Mouse (Mus musculus) C2C12 (cell line): ENCODE data around the gene Eml3. TPM values are rescaled to one million over a fixed set of nuclear protein-coding genes. Genes with fewer than 3 reads are reported as not detected.

ENCODE experiments used
- H3K27me3 ChIP-seq: one replicate; pipeline ENCODE4 v1.6.1; 2011; ENCODE audit not compliant: control insufficient read depth, insufficient read depth, insufficient read length
- H3K36me3 ChIP-seq: one replicate; pipeline ENCODE4 v1.6.1; 2011; ENCODE audit not compliant: control insufficient read depth, insufficient read depth
- H3K4me3 ChIP-seq: one replicate; pipeline ENCODE4 v1.5.1; 2011; ENCODE audit warnings: mild to moderate bottlenecking, control low read depth; ENCODE audit not compliant: poor library complexity, insufficient read depth, severe bottlenecking
- H3K79me2 ChIP-seq: one replicate; pipeline ENCODE4 v1.6.1; 2011; ENCODE audit not compliant: control insufficient read depth, insufficient read depth
- H3K79me3 ChIP-seq: one replicate; pipeline ENCODE4 v1.6.1; 2011; ENCODE audit warnings: low read depth, control low read depth
- H3ac ChIP-seq: one replicate; pipeline ENCODE3; 2011; ENCODE audit warnings: low read depth; ENCODE audit not compliant: control insufficient read depth, insufficient read length
- CEBPB ChIP-seq: IDR thresholded peaks from one replicate; pipeline ENCODE4 v1.6.1; 2011; ENCODE audit warnings: low read depth, mild to moderate bottlenecking, control low read depth, moderate library complexity
- CTCF ChIP-seq: IDR thresholded peaks from one replicate; pipeline ENCODE4 v1.5.1; 2011; ENCODE audit not compliant: control insufficient read depth, insufficient read depth, insufficient read length
- FOSL1 ChIP-seq: IDR thresholded peaks from one replicate; pipeline ENCODE4 v1.8.0; 2011; ENCODE audit warnings: mild to moderate bottlenecking, low read length; ENCODE audit not compliant: poor library complexity, insufficient read depth, severe bottlenecking
- MAX ChIP-seq: IDR thresholded peaks from one replicate; pipeline ENCODE4 v1.6.1; 2011; ENCODE audit warnings: mild to moderate bottlenecking, control low read depth
- MYOD1 ChIP-seq: IDR thresholded peaks from one replicate; pipeline ENCODE4 v1.6.1; 2011; ENCODE audit warnings: low read depth; ENCODE audit not compliant: control insufficient read depth, insufficient read length
- MYOG ChIP-seq: IDR thresholded peaks from one replicate; pipeline ENCODE4 v1.6.1; 2011; ENCODE audit not compliant: control insufficient read depth, insufficient read length; ENCODE audit errors: extremely low read depth
- USF1 ChIP-seq: IDR thresholded peaks from one replicate; pipeline ENCODE4 v1.6.1; 2011; ENCODE audit warnings: low read depth, mild to moderate bottlenecking, control low read depth, moderate library complexity
- polyA plus RNA-seq: library from polyadenylated mRNA; unstranded; fragments of >200 nt; fragmentation: generic; extraction: Trizol; gene quantifications from one replicate; pipeline ENCODE4 v1.2.1, GENCODE M21; 2012; ENCODE audit warnings: missing spikeins

Gene Eml3
- polyA plus RNA-seq, 1 experiment = 28.7 TPM

- H3K4me3 ChIP-seq = no peak overlapping the region
- H3K27me3 ChIP-seq = no peaks in the 10 kb centered on the region
- H3K36me3 ChIP-seq = peaks cover 80% of the 10 kb centered on the region
- no peaks in the 10 kb centered on the region for H3K79me2 ChIP-seq
- H3K79me3 ChIP-seq = no peaks in the 10 kb centered on the region
- TF ChIP-seq CTCF = no peak
- no peak for TF ChIP-seq USF1
- no peak for TF ChIP-seq MYOG
- TF ChIP-seq MAX = no peak
- no peak for TF ChIP-seq CEBPB
- TF ChIP-seq MYOD1 = no peak
- TF ChIP-seq FOSL1 = no peak
- no peak overlapping the region for H3ac ChIP-seq
Measured at GRCm38 (mm10) chr19:8914212-8914611, 15.1 kb upstream of the Eml3 start.

- Histone ChIP-seq H3K4me3 (no peak overlapping the region), H3K36me3 (peaks cover 56% of the 10 kb centered on the region), H3K27me3 (no peaks in the 10 kb centered on the region), H3K79me3 (peaks cover 30% of the 10 kb centered on the region), H3K79me2 (peaks cover 35% of the 10 kb centered on the region), H3ac (no peak overlapping the region)
- no peak for TF ChIP-seq MYOD1
- no peak for TF ChIP-seq CTCF
- TF ChIP-seq MAX = no peak
- TF ChIP-seq FOSL1 = no peak
- TF ChIP-seq CEBPB = no peak
Measured at GRCm38 (mm10) chr19:8919000-8919399, 10.4 kb upstream of the Eml3 start.

GRCm38 (mm10) chr19:8919684-8920072 lies 9.7 kb upstream of the Eml3 start:
- Histone ChIP-seq H3K79me2 (peaks cover 42% of the 10 kb centered on the region), H3K36me3 (peaks cover 49% of the 10 kb centered on the region), H3K27me3 (no peaks in the 10 kb centered on the region), H3K4me3 (no peak overlapping the region), H3ac (no peak overlapping the region), H3K79me3 (peaks cover 30% of the 10 kb centered on the region)
- TF ChIP-seq MAX = no peak
- no peak for TF ChIP-seq MYOD1
- no peak for TF ChIP-seq CEBPB
- no peak for TF ChIP-seq CTCF
- no peak for TF ChIP-seq FOSL1
- TF ChIP-seq MYOG = no peak

DNA sequence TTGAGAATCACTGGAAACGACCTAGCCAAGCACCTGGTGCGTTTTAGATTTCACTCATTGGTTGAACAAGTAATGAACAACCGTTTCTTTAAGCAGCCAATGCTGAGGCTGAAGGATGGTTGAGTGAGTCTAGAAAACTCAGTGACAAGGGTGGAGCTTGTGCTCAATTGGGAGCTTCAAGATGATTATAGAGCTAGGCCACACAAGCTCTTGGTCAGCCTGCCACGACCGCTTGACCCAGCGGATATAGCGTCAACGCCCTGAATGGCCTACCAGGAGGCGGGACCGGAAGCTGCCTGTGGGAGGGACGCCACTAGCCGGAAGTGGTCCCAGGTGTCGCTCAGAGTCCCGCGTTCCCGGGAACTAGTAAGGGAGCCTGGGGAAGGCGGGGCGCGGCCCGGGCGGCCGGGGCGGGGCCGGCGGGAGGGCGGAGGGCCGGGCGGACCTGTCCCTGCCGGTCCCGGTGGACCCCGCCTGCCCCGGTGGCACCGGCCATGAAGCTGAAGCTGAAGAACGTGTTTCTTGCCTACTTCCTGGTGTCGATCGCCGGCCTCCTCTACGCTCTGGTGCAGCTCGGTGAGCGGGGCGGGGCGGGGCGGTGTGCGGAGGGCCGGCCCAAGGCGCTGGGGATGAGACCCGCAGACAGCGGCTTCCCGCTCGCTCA lies 9.1 kb upstream of the Eml3 start, which contains the start of gene B3gat3:
B3gat3 (plus strand) TSS at position 302 of the 664 bp plus-strand sequence.
- peak within 1 kb of the TSS; percentile 59 for H3ac ChIP-seq
- peaks cover 44% of the 10 kb centered on the region for H3K36me3 ChIP-seq
- H3K27me3 ChIP-seq = no peaks in the 10 kb centered on the region
- H3K79me3 ChIP-seq = peaks cover 30% of the 10 kb centered on the region
- H3K79me2 ChIP-seq = peaks cover 42% of the 10 kb centered on the region
- TF ChIP-seq MAX (peak; percentile 65), CEBPB (no peak), USF1 (no peak)
- H3K4me3 ChIP-seq = peak within 1 kb of the TSS; percentile 83

DNA sequence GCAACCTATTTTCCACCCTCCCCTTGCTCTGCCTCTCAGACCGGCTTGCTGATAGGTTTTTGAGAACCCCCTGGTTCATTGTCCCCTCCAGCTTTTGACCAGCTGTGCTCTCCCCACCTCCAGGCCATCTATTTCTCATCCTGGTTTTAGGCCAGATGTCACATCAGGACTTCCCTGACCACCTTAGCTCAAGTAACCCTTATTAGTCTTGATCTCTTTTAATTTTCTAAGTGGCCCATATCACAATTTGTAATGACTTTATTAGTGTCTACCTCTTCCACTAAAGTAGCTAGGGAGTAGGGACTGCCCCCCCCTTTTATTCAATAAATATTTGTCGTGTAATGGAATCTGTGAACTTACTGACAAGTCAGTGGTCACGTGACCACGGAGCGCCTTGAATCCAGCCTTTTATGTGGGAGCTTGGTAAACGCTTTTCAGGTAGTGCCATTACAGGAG lies 8.5 kb upstream of the Eml3 start:
- H3K36me3 ChIP-seq = peaks cover 37% of the 10 kb centered on the region
- TF ChIP-seq USF1 (peak; percentile 99), MYOD1 (no peak)
- peak overlapping the region; percentile 83 for H3K4me3 ChIP-seq
- peaks cover 42% of the 10 kb centered on the region for H3K79me2 ChIP-seq
- no peaks in the 10 kb centered on the region for H3K27me3 ChIP-seq
- peaks cover 30% of the 10 kb centered on the region for H3K79me3 ChIP-seq
- peak overlapping the region; percentile 59 for H3ac ChIP-seq

- no peak for TF ChIP-seq USF1
- TF ChIP-seq MAX = no peak
- no peak for TF ChIP-seq MYOD1
- TF ChIP-seq CTCF = no peak
- no peak for TF ChIP-seq MYOG
- no peak for TF ChIP-seq CEBPB
- TF ChIP-seq FOSL1 = no peak
- no peak overlapping the region for H3K4me3 ChIP-seq
- H3K36me3 ChIP-seq = peaks cover 28% of the 10 kb centered on the region
- peaks cover 42% of the 10 kb centered on the region for H3K79me2 ChIP-seq
- no peak overlapping the region for H3ac ChIP-seq
- H3K27me3 ChIP-seq = no peaks in the 10 kb centered on the region
- H3K79me3 ChIP-seq = peaks cover 30% of the 10 kb centered on the region
Measured at GRCm38 (mm10) chr19:8921741-8922140, 7.6 kb upstream of the Eml3 start.
